Mouse (Mus musculus): ENCODE data around the gene Camk1d.

The Camk1d gene

DNA sequence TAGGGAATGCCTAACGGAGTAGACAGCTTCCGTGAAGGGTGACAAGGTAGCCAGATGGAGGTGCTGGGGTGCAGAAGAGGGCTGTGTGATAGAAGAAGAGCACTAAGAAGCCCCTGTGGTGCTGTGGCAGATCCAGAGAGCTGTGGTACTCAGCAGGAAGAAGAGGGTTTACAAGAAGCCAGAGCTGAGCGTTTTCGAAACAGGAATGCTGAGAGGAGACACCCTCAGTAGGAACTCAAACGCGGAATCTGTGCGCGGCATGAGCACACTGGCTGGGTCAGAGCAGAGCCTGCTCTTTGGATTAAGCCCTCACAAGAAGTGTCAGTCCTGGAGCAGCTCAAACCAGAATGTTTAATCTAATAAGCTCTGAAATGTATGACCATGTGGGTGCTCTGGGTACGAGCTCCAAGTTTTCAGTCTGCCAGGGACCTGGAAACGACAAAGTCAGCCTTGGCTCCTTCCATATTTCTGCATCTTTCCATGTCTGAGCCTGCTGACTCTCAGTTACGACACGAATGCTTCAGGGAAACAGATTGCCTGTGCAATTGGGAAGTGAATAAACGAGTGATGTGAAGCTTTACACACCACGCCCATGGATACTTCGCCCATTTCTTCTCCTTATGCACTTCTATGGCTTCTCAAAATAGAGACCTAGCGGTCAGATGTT lies 278.6 kb downstream of the Camk1d start:
- in situ Hi-C loops (cut with MboI; ENCODE audit: unreplicated experiment in 2 of 2) = no loop called here

DNA sequence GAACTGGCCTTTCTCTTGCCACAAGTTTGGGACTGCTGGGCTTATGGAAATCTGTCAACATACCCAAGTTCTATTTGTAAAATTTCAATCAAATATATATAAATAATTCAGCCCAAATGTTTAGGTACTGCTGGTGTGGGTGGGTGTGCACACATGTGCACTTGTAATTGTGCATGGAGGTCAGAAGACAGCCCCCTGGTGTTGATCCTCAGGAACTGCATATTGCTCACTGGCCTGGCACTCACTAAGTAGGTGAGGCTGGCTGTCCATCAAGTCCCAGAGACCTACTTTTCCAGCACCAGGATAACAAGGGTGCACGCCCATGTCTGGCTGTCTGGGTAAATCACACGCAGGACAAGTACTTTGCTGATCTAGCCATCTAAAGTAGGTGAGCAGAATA lies 283.0 kb downstream of the Camk1d start:
- in situ Hi-C loops (cut with MboI; ENCODE audit: unreplicated experiment in 2 of 2) = no loop called here

DNA sequence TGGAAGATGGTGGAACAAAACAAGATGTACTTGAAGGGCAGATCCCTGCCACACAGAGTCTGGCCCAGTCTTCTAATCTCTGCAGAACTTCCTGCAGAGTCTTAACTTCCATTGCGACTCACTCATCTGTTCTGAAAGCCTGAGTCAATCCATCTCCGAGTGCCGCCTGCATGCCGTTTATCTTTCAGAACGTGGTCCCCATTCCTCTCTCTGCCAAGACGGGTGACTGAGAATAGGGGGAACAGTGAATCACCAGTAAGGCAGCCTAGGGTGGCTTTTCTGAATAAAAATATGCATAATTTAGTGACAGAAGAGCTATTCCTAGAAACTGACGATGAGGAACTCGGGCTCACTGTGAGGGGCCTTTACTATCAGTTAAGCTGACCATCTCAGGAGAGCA lies 284.4 kb downstream of the Camk1d start:
- in situ Hi-C loops (cut with MboI; ENCODE audit: unreplicated experiment in 2 of 2) = no loop called here

DNA sequence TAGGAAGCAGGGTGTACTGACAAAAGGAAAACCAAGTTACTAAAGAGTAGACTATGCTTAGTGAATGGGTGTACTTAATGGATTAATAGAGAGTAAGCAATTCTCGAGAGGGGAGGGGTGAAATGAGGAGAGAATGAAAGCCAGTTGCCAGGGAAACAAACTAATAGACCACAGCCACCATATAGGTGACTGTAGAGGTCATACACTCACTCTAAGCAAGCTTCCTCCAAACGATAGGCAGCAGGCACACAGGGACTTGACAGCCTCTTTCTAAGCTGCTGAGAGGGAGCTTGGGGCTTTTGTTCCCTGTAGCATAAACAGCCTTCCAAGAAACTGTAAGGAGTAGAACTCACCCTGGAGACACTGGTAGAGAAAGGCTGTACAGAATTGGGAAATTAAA lies 288.2 kb downstream of the Camk1d start:
- in situ Hi-C loops (cut with MboI; ENCODE audit: unreplicated experiment in 2 of 2) = no loop called here

DNA sequence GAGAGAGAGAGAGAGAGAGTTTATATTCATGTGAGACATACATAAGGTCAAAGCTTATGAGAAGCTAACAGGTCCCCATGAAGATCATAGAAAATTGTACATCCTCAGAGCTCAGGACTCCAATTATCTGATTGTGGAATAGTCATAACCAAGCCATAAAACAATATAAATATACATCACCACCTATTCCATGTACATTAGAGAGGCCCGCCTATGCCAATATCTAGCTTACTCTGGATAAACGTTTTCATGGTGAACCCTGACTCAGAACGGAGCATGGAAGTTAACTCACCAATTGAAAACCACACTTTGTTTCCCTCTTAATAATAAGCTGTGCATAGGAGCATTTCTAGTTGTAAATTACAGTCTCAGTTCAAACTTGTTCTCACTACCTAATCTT lies 288.7 kb downstream of the Camk1d start:
- in situ Hi-C loops (cut with MboI; ENCODE audit: unreplicated experiment in 2 of 2) = no loop called here

DNA sequence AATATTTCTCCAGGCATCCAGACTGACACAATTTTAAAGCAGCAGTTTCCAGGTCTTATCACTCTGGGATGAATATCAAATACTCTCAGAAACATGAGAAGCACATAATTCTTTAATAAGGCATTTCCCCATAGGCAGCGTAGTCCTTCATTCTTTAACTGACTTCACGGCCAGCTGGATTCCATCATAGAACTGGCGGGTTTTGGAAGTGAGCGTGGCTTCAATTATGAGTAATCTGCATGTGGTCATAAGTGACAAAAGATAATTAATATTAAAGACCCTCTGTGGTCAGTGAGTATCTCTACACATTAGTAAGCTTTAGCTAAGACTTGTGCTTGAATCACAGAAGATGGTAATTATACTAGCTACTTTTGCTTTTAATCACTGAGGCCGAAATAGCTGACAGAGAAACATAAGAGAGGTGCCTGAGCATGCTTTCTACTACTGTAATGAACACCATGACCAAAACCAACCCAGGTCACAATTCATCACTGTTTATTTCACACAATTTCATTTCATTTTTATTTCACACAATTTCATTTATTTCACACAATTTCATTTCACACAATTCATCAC lies 293.6 kb downstream of the Camk1d start:
- in situ Hi-C loops (cut with MboI; ENCODE audit: unreplicated experiment in 2 of 2) = loop anchor here in 1 of 2 experiments (25.0 kb wide), 1 partner anchor 742 kb away; no protein-coding TSS in a partner anchor

DNA sequence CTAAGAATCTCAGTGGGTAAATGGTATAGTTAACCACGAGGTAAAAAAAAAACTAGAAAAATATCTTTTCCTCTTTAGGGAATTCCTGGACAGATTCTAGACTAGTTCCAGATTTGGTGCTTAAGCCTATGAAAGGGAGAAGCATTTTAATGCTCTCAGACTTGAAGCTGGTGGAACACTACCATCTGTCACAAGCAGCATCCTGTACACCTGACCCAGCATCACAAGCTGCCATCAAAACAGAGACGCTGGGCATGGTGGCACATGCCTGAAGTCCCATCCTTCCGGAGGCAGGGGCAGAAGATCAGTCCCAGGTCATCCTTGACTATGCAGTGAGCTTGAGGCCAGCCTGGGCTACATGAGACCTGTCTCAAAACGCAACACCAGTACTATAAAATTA lies 295.5 kb downstream of the Camk1d start:
- in situ Hi-C loops (cut with MboI; ENCODE audit: unreplicated experiment in 2 of 2) = loop anchor here in 1 of 2 experiments (25.0 kb wide), 1 partner anchor 743 kb away; no protein-coding TSS in a partner anchor

DNA sequence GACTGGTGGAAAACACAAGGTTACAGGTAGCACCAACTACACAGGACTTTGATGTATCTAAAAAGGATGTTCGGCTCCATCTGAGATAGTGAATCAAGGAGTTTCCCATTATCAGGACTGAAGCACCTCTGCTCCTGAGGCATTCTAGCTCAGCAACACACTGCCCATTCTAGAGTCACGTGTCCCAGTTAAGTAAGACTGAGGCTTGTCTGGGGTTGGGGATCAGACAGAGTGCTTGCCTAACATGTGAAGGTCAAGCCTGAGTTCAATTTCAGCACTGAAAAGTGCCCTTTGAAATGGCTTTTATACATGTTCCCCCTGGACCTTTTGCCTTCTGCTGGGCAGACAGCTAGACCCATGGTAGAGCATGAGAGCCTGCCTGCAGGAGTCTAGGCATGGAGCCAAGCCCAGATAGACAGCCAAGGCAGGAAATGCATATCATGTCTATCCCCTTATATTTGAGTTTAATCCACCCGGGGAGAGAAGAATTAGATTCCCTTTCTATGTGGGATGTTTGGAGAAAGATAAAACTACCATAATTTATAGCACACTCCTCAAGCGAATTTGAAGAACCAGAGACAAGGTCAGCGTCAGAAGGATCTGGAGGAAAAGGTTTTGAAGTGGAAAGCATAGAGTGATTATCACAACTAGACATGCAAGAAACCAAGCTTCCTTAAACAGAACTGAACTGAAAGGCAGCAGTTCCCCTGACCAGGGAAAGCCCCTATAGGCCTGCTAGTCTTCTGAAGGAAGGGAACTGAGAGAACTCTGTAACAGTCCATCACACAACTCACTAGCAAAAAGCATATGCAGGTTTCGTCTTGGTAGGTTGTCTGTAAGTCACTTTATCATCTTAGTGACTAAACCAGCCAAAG lies 296.9 kb downstream of the Camk1d start:
- in situ Hi-C loops (cut with MboI; ENCODE audit: unreplicated experiment in 2 of 2) = loop anchor here in 1 of 2 experiments (25.0 kb wide), 1 partner anchor 745 kb away; no protein-coding TSS in a partner anchor

DNA sequence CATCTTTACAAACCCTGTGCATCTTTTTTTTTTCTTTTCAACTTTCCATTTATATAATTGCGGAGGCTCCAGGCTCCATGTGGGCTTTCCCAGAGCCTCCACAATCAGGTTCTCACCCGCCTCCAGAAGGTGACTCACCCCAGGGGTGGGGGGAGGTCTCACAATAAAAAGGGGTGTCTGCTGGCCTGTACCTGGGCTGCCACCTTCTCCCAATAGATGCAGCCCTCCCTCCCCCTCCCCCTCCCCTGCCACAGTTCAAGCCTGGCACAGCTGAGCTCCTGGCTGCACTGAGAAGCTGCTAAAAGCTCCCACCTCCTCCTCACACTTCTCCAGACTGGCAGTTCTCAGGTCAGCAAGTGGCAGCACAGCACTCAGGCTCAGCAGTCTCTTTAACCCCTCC lies 302.5 kb downstream of the Camk1d start:
- in situ Hi-C loops (cut with MboI; ENCODE audit: unreplicated experiment in 2 of 2) = loop anchor here in 1 of 2 experiments (25.0 kb wide), 1 partner anchor 751 kb away; no protein-coding TSS in a partner anchor

DNA sequence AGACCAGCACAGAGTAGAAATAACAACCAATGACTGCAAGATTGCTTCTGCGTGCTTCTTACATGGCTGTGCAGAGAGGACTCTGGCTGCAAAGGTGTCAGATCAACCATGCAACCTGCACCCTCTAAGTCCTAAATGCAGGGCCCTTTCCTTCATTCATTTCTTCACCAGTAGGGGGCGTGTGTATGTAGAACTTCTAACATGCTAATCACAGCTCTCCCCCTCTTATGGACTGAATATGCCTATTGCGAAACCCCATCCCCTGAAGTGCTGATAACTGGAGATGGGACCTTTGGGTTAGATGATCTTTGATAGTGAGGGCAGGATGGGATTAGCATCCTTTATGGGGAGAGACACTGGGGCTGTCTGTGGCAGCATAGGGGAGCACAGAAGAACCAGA lies 310.5 kb downstream of the Camk1d start:
- in situ Hi-C loops (cut with MboI; ENCODE audit: unreplicated experiment in 2 of 2) = loop anchor here (5.0 to 25.0 kb wide), 7 partner anchors 317 to 761 kb away; partner anchors contain the start of genes Mcm10 (in 1 of the 2) and Phyh (in 1 of the 2)

DNA sequence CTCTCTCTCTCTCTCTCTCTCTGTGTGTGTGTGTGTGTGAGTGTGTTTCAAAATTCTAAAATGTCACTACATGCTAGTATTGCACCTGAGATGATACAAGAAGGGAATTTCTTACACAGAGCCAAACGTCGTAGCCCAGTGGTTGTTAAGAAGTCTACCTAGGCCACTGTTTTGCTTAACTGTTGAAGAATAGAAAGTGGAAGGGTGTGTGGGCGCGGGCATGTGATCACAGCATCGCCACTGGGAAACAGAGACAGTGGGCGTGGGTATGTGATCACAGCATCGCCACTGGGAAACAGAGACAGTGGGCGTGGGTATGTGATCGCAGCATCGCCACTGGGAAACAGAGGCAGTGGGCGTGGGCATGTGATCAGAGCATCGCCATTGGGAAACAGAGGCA lies 312.3 kb downstream of the Camk1d start:
- in situ Hi-C loops (cut with MboI; ENCODE audit: unreplicated experiment in 2 of 2) = loop anchor here (5.0 to 25.0 kb wide), 7 partner anchors 315 to 763 kb away; partner anchors contain the start of genes Mcm10 (in 1 of the 2) and Phyh (in 1 of the 2)

DNA sequence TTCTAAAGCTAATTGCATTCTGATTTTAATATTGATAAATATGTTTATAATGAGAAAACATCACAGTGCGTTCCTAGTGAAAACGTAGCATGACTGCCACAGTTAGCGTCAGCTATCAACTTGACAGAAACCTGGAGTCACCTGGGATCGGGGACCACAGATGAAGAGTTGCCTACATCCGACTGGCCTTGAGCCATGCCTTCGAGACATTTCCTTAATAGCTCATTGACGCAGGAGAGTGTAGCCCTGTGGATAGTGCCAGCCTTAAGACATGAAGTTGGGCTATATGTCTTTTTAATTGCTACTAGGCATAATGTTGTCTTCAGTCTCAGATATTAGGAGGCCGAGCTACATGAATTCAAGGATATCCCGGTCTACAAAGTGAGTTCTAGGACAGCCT lies 315.8 kb downstream of the Camk1d start:
- in situ Hi-C loops (cut with MboI; ENCODE audit: unreplicated experiment in 2 of 2) = loop anchor here in 1 of 2 experiments (5.0 to 10.0 kb wide), 2 partner anchors 174 to 481 kb away; partner anchors contain the start of gene Phyh

DNA sequence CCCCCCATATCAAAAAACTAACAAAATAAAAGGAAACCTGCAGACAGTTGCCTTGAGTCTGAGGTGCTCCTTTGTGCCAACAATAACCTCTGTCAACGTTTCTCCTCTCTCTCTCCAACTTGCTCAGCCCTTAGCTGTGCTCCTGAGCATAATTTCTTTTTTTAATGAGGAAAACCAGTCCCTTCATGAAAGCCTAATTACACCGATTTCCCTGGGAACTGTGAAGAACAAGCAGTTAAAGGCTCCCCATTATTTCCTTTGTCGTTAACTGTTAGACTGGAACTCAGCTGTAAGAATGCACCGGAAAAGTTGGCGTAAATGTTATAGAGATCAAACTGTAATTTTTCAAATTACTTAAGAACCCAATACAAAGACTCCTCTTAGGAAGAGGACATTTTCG lies 316.3 kb downstream of the Camk1d start:
- in situ Hi-C loops (cut with MboI; ENCODE audit: unreplicated experiment in 2 of 2) = loop anchor here in 1 of 2 experiments (5.0 to 10.0 kb wide), 2 partner anchors 173 to 481 kb away; partner anchors contain the start of gene Phyh

DNA sequence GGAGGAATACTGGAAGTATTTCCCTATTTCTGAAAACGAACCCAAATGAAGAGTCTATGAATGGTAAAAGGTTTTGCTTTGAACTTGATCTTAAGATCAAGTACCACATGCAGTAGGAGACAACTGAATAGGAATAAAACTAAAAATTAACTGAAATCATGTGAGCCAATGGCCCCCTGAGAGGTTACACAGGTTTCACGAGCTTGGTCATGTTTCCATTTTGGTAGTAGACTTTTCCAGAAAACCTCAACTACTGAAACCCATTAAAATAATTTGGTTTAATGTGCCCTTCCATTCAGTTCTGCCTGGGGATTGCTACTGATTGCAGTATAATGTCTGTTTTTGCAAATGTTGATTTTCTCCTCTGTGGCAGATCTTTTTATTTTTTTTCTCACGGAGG lies 316.8 kb downstream of the Camk1d start:
- in situ Hi-C loops (cut with MboI; ENCODE audit: unreplicated experiment in 2 of 2) = loop anchor here in 1 of 2 experiments (5.0 to 10.0 kb wide), 2 partner anchors 173 to 480 kb away; partner anchors contain the start of gene Phyh

DNA sequence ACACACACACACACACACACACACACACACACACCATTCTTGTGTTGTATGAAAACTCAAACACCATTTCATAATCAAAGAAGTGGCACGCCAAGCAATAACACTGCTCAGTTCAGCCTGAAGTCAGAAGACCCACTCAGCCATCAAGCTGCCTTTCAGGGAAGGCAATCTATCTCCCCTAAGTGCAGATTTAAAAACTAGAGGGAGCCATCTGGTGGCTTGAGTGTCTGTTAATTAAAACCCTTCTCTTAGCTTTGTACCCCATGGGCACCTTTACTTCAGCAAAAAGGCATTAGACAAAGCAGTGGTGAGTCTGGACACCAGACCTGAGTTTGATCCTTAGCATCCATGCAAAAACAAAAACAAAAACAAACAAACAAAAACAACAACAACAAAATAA lies 317.9 kb downstream of the Camk1d start:
- in situ Hi-C loops (cut with MboI; ENCODE audit: unreplicated experiment in 2 of 2) = loop anchor here in 1 of 2 experiments (5.0 to 10.0 kb wide), 2 partner anchors 172 to 479 kb away; partner anchors contain the start of gene Phyh

DNA sequence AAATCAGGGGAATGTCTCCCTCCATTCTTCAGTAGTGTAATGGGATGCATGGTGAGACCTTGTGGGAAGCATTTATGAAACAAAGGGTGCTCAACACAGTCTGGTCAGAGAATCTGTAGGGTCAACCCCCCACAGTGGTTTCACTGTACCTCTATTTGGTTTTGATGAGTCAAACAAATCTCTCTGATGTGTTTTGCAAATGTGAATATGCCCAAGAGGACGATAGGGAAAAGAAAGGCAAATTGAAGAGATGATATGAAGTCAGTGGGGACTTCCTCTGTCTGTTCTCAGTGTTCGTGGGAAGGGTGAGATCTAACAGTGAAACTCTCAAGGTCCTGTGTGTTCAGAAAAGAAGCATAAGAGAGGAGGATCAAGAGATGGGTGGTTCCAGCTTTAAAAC lies 318.4 kb downstream of the Camk1d start:
- in situ Hi-C loops (cut with MboI; ENCODE audit: unreplicated experiment in 2 of 2) = loop anchor here in 1 of 2 experiments (5.0 to 10.0 kb wide), 2 partner anchors 171 to 479 kb away; partner anchors contain the start of gene Phyh

DNA sequence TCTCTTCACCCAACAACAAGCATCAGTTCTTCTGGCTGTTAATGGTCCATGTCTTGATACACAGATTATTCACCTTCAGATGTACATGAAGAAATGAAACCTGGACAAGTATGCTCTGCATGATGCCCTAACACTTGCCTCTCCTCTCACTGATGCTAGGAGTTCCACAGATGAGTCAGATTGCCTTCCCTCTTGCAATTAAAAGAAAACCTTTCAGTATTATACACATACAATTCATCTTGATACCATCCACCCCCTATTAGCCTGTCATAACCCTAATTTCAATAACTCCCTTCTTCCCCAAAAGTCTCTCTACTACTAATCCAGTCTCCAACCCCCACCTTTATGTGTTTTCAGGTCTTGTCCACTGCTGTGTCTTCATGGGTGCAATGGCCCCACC lies 321.4 kb downstream of the Camk1d start:
- in situ Hi-C loops (cut with MboI; ENCODE audit: unreplicated experiment in 2 of 2) = loop anchor here in 1 of 2 experiments (10.0 kb wide), 1 partner anchor 168 kb away; no protein-coding TSS in a partner anchor

DNA sequence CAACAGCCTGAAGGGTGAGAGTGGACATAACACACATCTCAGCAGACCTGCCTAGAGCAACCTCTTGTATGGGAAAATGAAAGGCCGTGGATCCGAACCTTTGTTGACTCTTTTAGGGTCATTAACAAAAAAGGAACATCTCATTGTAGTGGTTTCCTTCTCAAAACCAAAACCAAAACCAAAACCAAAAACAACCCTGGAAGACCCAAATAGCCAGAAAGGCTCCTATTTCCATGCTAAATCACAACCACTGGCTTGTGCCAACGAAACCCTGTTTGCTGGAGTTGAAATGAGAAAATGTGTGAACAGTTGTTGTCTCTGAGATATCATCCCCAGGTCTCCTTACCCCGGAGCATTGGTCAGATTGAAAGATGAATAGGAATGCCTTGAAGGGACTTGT lies 321.8 kb downstream of the Camk1d start:
- in situ Hi-C loops (cut with MboI; ENCODE audit: unreplicated experiment in 2 of 2) = loop anchor here in 1 of 2 experiments (10.0 kb wide), 1 partner anchor 168 kb away; no protein-coding TSS in a partner anchor

DNA sequence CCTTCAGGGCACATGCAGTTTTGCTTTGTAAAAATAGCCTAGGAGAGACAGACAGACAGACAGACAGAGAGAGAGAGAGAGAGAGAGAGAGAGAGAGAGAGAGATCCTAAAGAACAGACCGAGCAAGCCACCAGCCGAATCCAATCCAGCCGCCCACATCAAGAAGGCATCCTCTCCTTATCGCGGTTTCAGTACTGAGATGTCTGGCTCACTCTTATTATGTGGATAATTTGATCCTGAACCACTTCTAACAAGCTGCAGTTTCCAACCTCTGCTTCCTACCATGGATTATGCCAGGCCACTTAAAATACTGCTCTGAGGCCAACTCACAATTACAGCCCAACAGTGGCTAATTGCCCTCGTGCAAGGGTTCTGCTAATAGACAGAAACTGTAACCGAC lies 325.9 kb downstream of the Camk1d start:
- in situ Hi-C loops (cut with MboI; ENCODE audit: unreplicated experiment in 2 of 2) = loop anchor here in 1 of 2 experiments (10.0 kb wide), 1 partner anchor 304 kb away; no protein-coding TSS in a partner anchor
